Mouse (Mus musculus) embryonic fibroblast, embryonic 13.5 days (primary cell): ENCODE data around the gene Rexo1.

Experiments
- CTCF ChIP-seq: IDR thresholded peaks from 2 replicates; pipeline ENCODE4 v1.5.1; 2011; ENCODE audit warnings: mild to moderate bottlenecking, control low read depth, low read length, moderate library complexity, borderline replicate concordance; ENCODE audit not compliant: insufficient read depth
- POLR2A ChIP-seq: IDR thresholded peaks from 2 replicates; pipeline ENCODE4 v1.6.1; 2011; ENCODE audit warnings: low read depth, mild to moderate bottlenecking, control low read depth, low read length, moderate library complexity

- TF ChIP-seq POLR2A: no peak
- peak; percentile 98 for TF ChIP-seq CTCF
Observed at GRCm38 (mm10) chr10:80566375-80567092, 5.2 kb upstream of the Rexo1 start.
